Mouse (Mus musculus): ENCODE results near the gene Hmx1. TPM values are rescaled to one million over a fixed set of nuclear protein-coding genes. Genes with fewer than 3 reads are reported as not detected.

Gene Hmx1
- polyA plus RNA-seq (2015; fragmentation: Nextera tagmentation; extraction: Ambion mirVana): not detected in 2 replicates

- Histone ChIP-seq H3K9me3 (replicated peaks) (no peaks in the 10 kb centered on the region), H3K4me2 (peak within 1 kb of the TSS; percentile 54), H3K9ac (no peak within 1 kb of the TSS), H3K27me3 (peaks cover 100% of the 10 kb centered on the region), H3K36me3 (no peaks in the 10 kb centered on the region), H3K4me1 (replicated peaks) (peaks cover 4% of the 10 kb centered on the region), H3K27ac (no peak within 1 kb of the TSS), H3K4me3 (replicated peaks) (peak within 1 kb of the TSS; percentile 45)
- ATAC-seq (ENCODE audit: low read depth) (peak; percentile 31; the same call in 1 of the 2 replicates), DNase-seq (no peak)
- WGBS (ENCODE audit: insufficient replicate concordance): 1% methylated on average over 69 of the region's 71 CpGs
Observed at GRCm38 (mm10) chr5:35388491-35389111, at the start of gene Hmx1. Gene Hmx1 (plus strand): TSS chr5:35389108.

GRCm38 (mm10) chr5:35345084-35345483 lies 43.8 kb upstream of the Hmx1 start:
- no peak overlapping the region for H3K9ac ChIP-seq
- H3K9me3 ChIP-seq (replicated peaks): no peaks in the 10 kb centered on the region
- DNase-seq: no peak
- no peak overlapping the region for H3K4me3 ChIP-seq (replicated peaks)
- H3K36me3 ChIP-seq: no peaks in the 10 kb centered on the region
- ATAC-seq (ENCODE audit: low read depth): no peak
- WGBS (ENCODE audit: insufficient replicate concordance): 49% methylated on average over 3 of the region's 3 CpGs
- H3K4me2 ChIP-seq: no peak overlapping the region
- no peak overlapping the region for H3K27ac ChIP-seq
- no peaks in the 10 kb centered on the region for H3K27me3 ChIP-seq
- H3K4me1 ChIP-seq (replicated peaks): no peaks in the 10 kb centered on the region

GRCm38 (mm10) chr5:35348794-35349193 lies 40.1 kb upstream of the Hmx1 start:
- Histone ChIP-seq H3K9ac (no peak overlapping the region), H3K4me3 (replicated peaks) (no peak overlapping the region), H3K36me3 (no peaks in the 10 kb centered on the region), H3K9me3 (replicated peaks) (no peaks in the 10 kb centered on the region), H3K4me1 (replicated peaks) (no peaks in the 10 kb centered on the region), H3K4me2 (no peak overlapping the region), H3K27ac (no peak overlapping the region), H3K27me3 (no peaks in the 10 kb centered on the region)
- no peak for ATAC-seq (ENCODE audit: low read depth)
- DNase-seq: no peak
- 15% methylated on average over 3 of the region's 3 CpGs for WGBS (ENCODE audit: insufficient replicate concordance)

GRCm38 (mm10) chr5:35357544-35358440 lies 31.1 kb upstream of the Hmx1 start:
- peak; percentile 66 for ATAC-seq (ENCODE audit: low read depth)

GRCm38 (mm10) chr5:35361570-35362284 lies 27.2 kb upstream of the Hmx1 start:
- H3K27me3 ChIP-seq: peaks cover 11% of the 10 kb centered on the region; the same call in 1 of the 2 replicates
- H3K27ac ChIP-seq: no peak overlapping the region
- no peaks in the 10 kb centered on the region for H3K9me3 ChIP-seq (replicated peaks)
- no peak overlapping the region for H3K4me2 ChIP-seq
- no peaks in the 10 kb centered on the region for H3K36me3 ChIP-seq
- peak; percentile 67 for DNase-seq
- 0 out of 2 replicates have a peak, but pooled peaks have one; percentile 29 for ATAC-seq (ENCODE audit: low read depth)
- no peaks in the 10 kb centered on the region for H3K4me1 ChIP-seq (replicated peaks)
- 41% methylated on average over 8 of the region's 8 CpGs for WGBS (ENCODE audit: insufficient replicate concordance)
- H3K4me3 ChIP-seq (replicated peaks): no peak overlapping the region
- no peak overlapping the region for H3K9ac ChIP-seq

More at GRCm38 (mm10) chr5:35357544-35358440, 31.1 kb upstream of the Hmx1 start:
- no peaks in the 10 kb centered on the region for H3K36me3 ChIP-seq
- no peaks in the 10 kb centered on the region for H3K4me1 ChIP-seq (replicated peaks)
- H3K27ac ChIP-seq: no peak overlapping the region
- H3K9ac ChIP-seq: no peak overlapping the region
- no peak overlapping the region for H3K4me2 ChIP-seq
- H3K9me3 ChIP-seq (replicated peaks): no peaks in the 10 kb centered on the region
- 40% methylated on average over 9 of the region's 9 CpGs for WGBS (ENCODE audit: insufficient replicate concordance)
- no peak overlapping the region for H3K4me3 ChIP-seq (replicated peaks)
- 0 out of 2 replicates have a peak, but pooled peaks cover 4% of the 10 kb centered on the region for H3K27me3 ChIP-seq
- no peak for DNase-seq

GRCm38 (mm10) chr5:35366241-35367032 lies 22.5 kb upstream of the Hmx1 start:
- H3K4me1 ChIP-seq (replicated peaks): no peaks in the 10 kb centered on the region
- peaks cover 17% of the 10 kb centered on the region; the same call in 1 of the 2 replicates for H3K27me3 ChIP-seq
- H3K36me3 ChIP-seq: no peaks in the 10 kb centered on the region
- no peak overlapping the region for H3K9ac ChIP-seq
- ATAC-seq (ENCODE audit: low read depth) (no peak), DNase-seq (no peak)
- no peak overlapping the region for H3K4me3 ChIP-seq (replicated peaks)
- no peaks in the 10 kb centered on the region for H3K9me3 ChIP-seq (replicated peaks)
- 55% methylated on average over 20 of the region's 20 CpGs for WGBS (ENCODE audit: insufficient replicate concordance)
- no peak overlapping the region for H3K4me2 ChIP-seq
- no peak overlapping the region for H3K27ac ChIP-seq

- Histone ChIP-seq H3K27ac (no peak overlapping the region), H3K27me3 (peaks cover 17% of the 10 kb centered on the region; the same call in 1 of the 2 replicates), H3K36me3 (no peaks in the 10 kb centered on the region), H3K4me1 (replicated peaks) (no peaks in the 10 kb centered on the region), H3K9me3 (replicated peaks) (no peaks in the 10 kb centered on the region), H3K4me2 (no peak overlapping the region), H3K9ac (no peak overlapping the region), H3K4me3 (replicated peaks) (no peak overlapping the region)
- 49% methylated on average over 6 of the region's 6 CpGs for WGBS (ENCODE audit: insufficient replicate concordance)
- no peak for ATAC-seq (ENCODE audit: low read depth)
- no peak for DNase-seq
Observed at GRCm38 (mm10) chr5:35368916-35369315, 20.0 kb upstream of the Hmx1 start.

GRCm38 (mm10) chr5:35379066-35379465 lies 9.8 kb upstream of the Hmx1 start:
- H3K9me3 ChIP-seq (replicated peaks): no peaks in the 10 kb centered on the region
- no peaks in the 10 kb centered on the region for H3K4me1 ChIP-seq (replicated peaks)
- no peak overlapping the region for H3K27ac ChIP-seq
- no peak overlapping the region for H3K4me2 ChIP-seq
- WGBS (ENCODE audit: insufficient replicate concordance): 38% methylated on average over 2 of the region's 2 CpGs
- H3K9ac ChIP-seq: no peak overlapping the region
- no peak overlapping the region for H3K4me3 ChIP-seq (replicated peaks)
- H3K36me3 ChIP-seq: no peaks in the 10 kb centered on the region
- DNase-seq (no peak), ATAC-seq (ENCODE audit: low read depth) (no peak)
- H3K27me3 ChIP-seq: peaks cover 87% of the 10 kb centered on the region

- H3K4me1 ChIP-seq (replicated peaks): no peaks in the 10 kb centered on the region
- no peak overlapping the region for H3K9ac ChIP-seq
- peaks cover 95% of the 10 kb centered on the region for H3K27me3 ChIP-seq
- no peaks in the 10 kb centered on the region for H3K9me3 ChIP-seq (replicated peaks)
- no peak overlapping the region for H3K4me2 ChIP-seq
- H3K4me3 ChIP-seq (replicated peaks): no peak overlapping the region
- no peak for ATAC-seq (ENCODE audit: low read depth)
- no peaks in the 10 kb centered on the region for H3K36me3 ChIP-seq
- no peak for DNase-seq
- 1% methylated on average over 4 of the region's 4 CpGs for WGBS (ENCODE audit: insufficient replicate concordance)
- no peak overlapping the region for H3K27ac ChIP-seq
Observed at GRCm38 (mm10) chr5:35379815-35380214, 9.1 kb upstream of the Hmx1 start.

- DNase-seq (no peak), ATAC-seq (ENCODE audit: low read depth) (no peak)
- no peak overlapping the region for H3K27ac ChIP-seq
- H3K9ac ChIP-seq: no peak overlapping the region
- H3K4me1 ChIP-seq (replicated peaks): peaks cover 4% of the 10 kb centered on the region
- H3K36me3 ChIP-seq: no peaks in the 10 kb centered on the region
- H3K4me3 ChIP-seq (replicated peaks): peak overlapping the region; percentile 45
- no peaks in the 10 kb centered on the region for H3K9me3 ChIP-seq (replicated peaks)
- peaks cover 100% of the 10 kb centered on the region for H3K27me3 ChIP-seq
- 5% methylated on average over 38 of the region's 38 CpGs for WGBS (ENCODE audit: insufficient replicate concordance)
- H3K4me2 ChIP-seq: peak overlapping the region; percentile 54
Observed at GRCm38 (mm10) chr5:35387834-35388490, 946 bp upstream of the Hmx1 start.

Data from liver, embryonic 13.5 days (tissue).